Mouse (Mus musculus) hindbrain, embryonic 16.5 days (tissue): ENCODE data around the gene Elk4. TPM values are rescaled to one million over a fixed set of nuclear protein-coding genes. Genes with fewer than 3 reads are reported as not detected.

Experiments used
- ATAC-seq: fragments of 200-750 bp; cut with Nextera tagmentation; 2 replicates; pipeline ENCODE4 v1.8.0; 2017; ENCODE audit warnings: moderate TSS enrichment, moderate library complexity
- H3K27ac ChIP-seq: fragments of 300-500 bp; sonication (generic); 2 replicates; pipeline ENCODE4 v1.5.1; 2014; ENCODE audit warnings: low read depth, mild to moderate bottlenecking, control low read depth, low read length, moderate library complexity
- H3K27me3 ChIP-seq: fragments of 300-500 bp; sonication (generic); replicated peaks from 2 replicates; pipeline ENCODE4 v1.6.1; 2014; ENCODE audit warnings: low read length; ENCODE audit not compliant: control insufficient read depth, insufficient read depth
- H3K36me3 ChIP-seq: fragments of 300-500 bp; sonication (generic); 2 replicates; pipeline ENCODE4 v1.6.1; 2014; ENCODE audit warnings: mild to moderate bottlenecking, low read length, moderate library complexity, mixed read lengths; ENCODE audit not compliant: control insufficient read depth, insufficient read depth
- H3K4me1 ChIP-seq: fragments of 300-500 bp; sonication (generic); 2 replicates; pipeline ENCODE4 v1.6.1; 2014; ENCODE audit warnings: low read depth, low read length; ENCODE audit not compliant: control insufficient read depth, insufficient read depth
- H3K4me2 ChIP-seq: fragments of 300-500 bp; sonication (generic); 2 replicates; pipeline ENCODE4 v1.6.1; 2014; ENCODE audit warnings: mild to moderate bottlenecking, low read length, control low read depth, moderate library complexity
- H3K4me3 ChIP-seq: fragments of 300-500 bp; sonication (generic); 2 replicates; pipeline ENCODE4 v1.5.1; 2014; ENCODE audit warnings: mild to moderate bottlenecking, low read length, control low read depth, moderate library complexity
- H3K9ac ChIP-seq: fragments of 300-500 bp; sonication (generic); 2 replicates; pipeline ENCODE4 v1.6.1; 2014; ENCODE audit warnings: low read depth, mild to moderate bottlenecking, control low read depth, low read length, moderate library complexity
- H3K9me3 ChIP-seq: fragments of 300-500 bp; sonication (generic); 2 replicates; pipeline ENCODE4 v1.6.1; 2014; ENCODE audit warnings: mild to moderate bottlenecking, low read length, moderate library complexity; ENCODE audit not compliant: control insufficient read depth
- WGBS: fragments of 180-500 bp; shearing (Covaris S2); extraction: QIAGEN DNeasy Blood & Tissue Kit; methylation state at CpG from one replicate; pipeline ENCODE4 v1.1.7; 2014; 5-methylcytosine and 5-hydroxymethylcytosine counted together
- polyA plus RNA-seq: library from polyadenylated mRNA; unstranded; fragments of >200 nt; fragmentation: Nextera tagmentation; extraction: Ambion mirVana; gene quantifications from 2 replicates; pipeline ENCODE4 v1.2.1, GENCODE M21; 2015

Elk4 gene
- polyA plus RNA-seq, 1 experiment from 2014 or later = 10.2 TPM

- Histone ChIP-seq H3K9ac (no peak overlapping the region), H3K27me3 (no peaks in the 10 kb centered on the region; the same call in 1 of the 2 replicates), H3K4me1 (no peaks in the 10 kb centered on the region), H3K9me3 (no peaks in the 10 kb centered on the region), H3K36me3 (no peaks in the 10 kb centered on the region), H3K4me3 (no peak overlapping the region), H3K27ac (no peak overlapping the region), H3K4me2 (no peak overlapping the region)
- peak; percentile 70 for ATAC-seq
- 52% methylated on average over 12 of the region's 12 CpGs for WGBS
Observed at GRCm38 (mm10) chr1:131981378-131982013, 25.9 kb upstream of the Elk4 start.

- no peak overlapping the region for H3K27ac ChIP-seq
- H3K36me3 ChIP-seq = no peaks in the 10 kb centered on the region
- H3K9ac ChIP-seq = no peak overlapping the region
- peak; percentile 63; the same call in 1 of the 2 replicates for ATAC-seq
- WGBS = 22% methylated on average over 5 of the region's 5 CpGs
- no peak overlapping the region for H3K4me2 ChIP-seq
- no peaks in the 10 kb centered on the region for H3K9me3 ChIP-seq
- no peaks in the 10 kb centered on the region; the same call in 1 of the 2 replicates for H3K27me3 ChIP-seq
- H3K4me1 ChIP-seq = no peaks in the 10 kb centered on the region
- no peak overlapping the region for H3K4me3 ChIP-seq
Observed at GRCm38 (mm10) chr1:131982907-131983306, 24.5 kb upstream of the Elk4 start.

- WGBS = 81% methylated on average over 2 of the region's 2 CpGs
- ATAC-seq = no peak
- no peak overlapping the region for H3K9ac ChIP-seq
Observed at GRCm38 (mm10) chr1:131983806-131984205, 23.6 kb upstream of the Elk4 start.

GRCm38 (mm10) chr1:131987432-131987831, 20.0 kb upstream of the Elk4 start:
- 76% methylated on average over 15 of the region's 15 CpGs for WGBS
- Histone ChIP-seq H3K36me3 (no peaks in the 10 kb centered on the region), H3K27ac (no peak overlapping the region), H3K9ac (no peak overlapping the region), H3K9me3 (no peaks in the 10 kb centered on the region), H3K4me3 (no peak overlapping the region), H3K4me1 (no peaks in the 10 kb centered on the region), H3K4me2 (no peak overlapping the region), H3K27me3 (no peaks in the 10 kb centered on the region)
- no peak for ATAC-seq

More at GRCm38 (mm10) chr1:131983806-131984205, 23.6 kb upstream of the Elk4 start:
- no peaks in the 10 kb centered on the region for H3K9me3 ChIP-seq
- no peak overlapping the region for H3K4me3 ChIP-seq
- H3K27me3 ChIP-seq = no peaks in the 10 kb centered on the region; the same call in 1 of the 2 replicates
- no peaks in the 10 kb centered on the region for H3K36me3 ChIP-seq
- no peaks in the 10 kb centered on the region for H3K4me1 ChIP-seq
- no peak overlapping the region for H3K4me2 ChIP-seq
- no peak overlapping the region for H3K27ac ChIP-seq

GRCm38 (mm10) chr1:131989476-131989875, 17.9 kb upstream of the Elk4 start:
- Histone ChIP-seq H3K36me3 (no peaks in the 10 kb centered on the region), H3K4me3 (no peak overlapping the region), H3K27ac (no peak overlapping the region), H3K4me1 (no peaks in the 10 kb centered on the region), H3K27me3 (no peaks in the 10 kb centered on the region), H3K9ac (no peak overlapping the region), H3K9me3 (no peaks in the 10 kb centered on the region), H3K4me2 (no peak overlapping the region)
- WGBS = 81% methylated on average over 4 of the region's 4 CpGs
- no peak for ATAC-seq

GRCm38 (mm10) chr1:131990083-131990760, 17.2 kb upstream of the Elk4 start:
- H3K4me2 ChIP-seq = no peak overlapping the region
- H3K36me3 ChIP-seq = no peaks in the 10 kb centered on the region
- H3K4me1 ChIP-seq = no peaks in the 10 kb centered on the region
- no peak overlapping the region for H3K9ac ChIP-seq
- no peak overlapping the region for H3K4me3 ChIP-seq
- no peak overlapping the region for H3K27ac ChIP-seq
- WGBS = 87% methylated on average over 9 of the region's 9 CpGs
- no peaks in the 10 kb centered on the region for H3K9me3 ChIP-seq
- H3K27me3 ChIP-seq = no peaks in the 10 kb centered on the region
- ATAC-seq = no peak

GRCm38 (mm10) chr1:131992561-131993001, 14.8 kb upstream of the Elk4 start:
- Histone ChIP-seq H3K27me3 (no peaks in the 10 kb centered on the region), H3K9me3 (no peaks in the 10 kb centered on the region), H3K4me2 (no peak overlapping the region), H3K9ac (no peak overlapping the region), H3K36me3 (no peaks in the 10 kb centered on the region), H3K4me3 (no peak overlapping the region), H3K27ac (no peak overlapping the region), H3K4me1 (no peaks in the 10 kb centered on the region)
- 82% methylated on average over 7 of the region's 7 CpGs for WGBS
- no peak for ATAC-seq

- ATAC-seq = no peak
- no peak overlapping the region for H3K4me2 ChIP-seq
- H3K9ac ChIP-seq = no peak overlapping the region
- no peak overlapping the region for H3K4me3 ChIP-seq
- 85% methylated on average over 12 of the region's 12 CpGs for WGBS
- H3K36me3 ChIP-seq = no peaks in the 10 kb centered on the region
- no peaks in the 10 kb centered on the region for H3K9me3 ChIP-seq
- no peaks in the 10 kb centered on the region for H3K27me3 ChIP-seq
- no peaks in the 10 kb centered on the region for H3K4me1 ChIP-seq
- H3K27ac ChIP-seq = no peak overlapping the region
Observed at GRCm38 (mm10) chr1:131993169-131994040, 14.0 kb upstream of the Elk4 start.

GRCm38 (mm10) chr1:131995062-131995461, 12.3 kb upstream of the Elk4 start:
- 40% methylated on average over 4 of the region's 4 CpGs for WGBS
- no peaks in the 10 kb centered on the region for H3K27me3 ChIP-seq
- no peak overlapping the region for H3K4me2 ChIP-seq
- no peak overlapping the region for H3K4me3 ChIP-seq
- no peaks in the 10 kb centered on the region for H3K36me3 ChIP-seq
- no peak overlapping the region for H3K27ac ChIP-seq
- no peaks in the 10 kb centered on the region for H3K9me3 ChIP-seq
- no peaks in the 10 kb centered on the region for H3K4me1 ChIP-seq
- no peak for ATAC-seq
- no peak overlapping the region for H3K9ac ChIP-seq
